Mouse (Mus musculus) limb, embryonic 14.5 days (tissue): ENCODE measurements around the gene Zc2hc1b. TPM values are rescaled to one million over a fixed set of nuclear protein-coding genes. Genes with fewer than 3 reads are reported as not detected.

Source experiments
- ATAC-seq: fragments of 200-750 bp; cut with Nextera tagmentation; 2 replicates; pipeline ENCODE4 v1.8.0; 2017; ENCODE audit warnings: low read depth, moderate number of reproducible peaks, moderate TSS enrichment; ENCODE audit not compliant: low FRiP score
- DNase-seq: peaks from one replicate; pipeline ENCODE4 v3.0.0-alpha.2; 2015; ENCODE audit warnings: low spot score
- H3K27ac ChIP-seq: fragments of 300-500 bp; sonication (generic); replicated peaks from 2 replicates; pipeline ENCODE4 v1.5.1; 2014; ENCODE audit warnings: low read depth, mild to moderate bottlenecking, low read length, moderate library complexity, mixed read lengths
- H3K27me3 ChIP-seq: fragments of 300-500 bp; sonication (generic); 2 replicates; pipeline ENCODE4 v1.6.1; 2014; ENCODE audit warnings: low read length, mixed read lengths; ENCODE audit not compliant: control insufficient read depth, insufficient read depth
- H3K36me3 ChIP-seq: fragments of 300-500 bp; sonication (generic); 2 replicates; pipeline ENCODE4 v1.6.1; 2014; ENCODE audit warnings: mild to moderate bottlenecking, low read length, moderate library complexity, mixed read lengths; ENCODE audit not compliant: control insufficient read depth, insufficient read depth
- H3K4me1 ChIP-seq: fragments of 300-500 bp; sonication (generic); 2 replicates; pipeline ENCODE4 v1.6.1; 2014; ENCODE audit warnings: antibody characterized with exemption, low read length, mixed read lengths; ENCODE audit not compliant: control insufficient read depth, insufficient read depth
- H3K4me2 ChIP-seq: fragments of 300-500 bp; sonication (generic); replicated peaks from 2 replicates; pipeline ENCODE4 v1.6.1; 2014; ENCODE audit warnings: low read depth, mild to moderate bottlenecking, low read length, moderate library complexity; ENCODE audit not compliant: severe bottlenecking
- H3K4me3 ChIP-seq: fragments of 300-500 bp; sonication (generic); replicated peaks from 2 replicates; pipeline ENCODE4 v1.5.1; 2014; ENCODE audit warnings: low read length
- H3K9ac ChIP-seq: fragments of 300-500 bp; sonication (generic); 2 replicates; pipeline ENCODE4 v1.6.1; 2014; ENCODE audit warnings: mild to moderate bottlenecking, low read depth, low read length, moderate library complexity; ENCODE audit not compliant: severe bottlenecking
- H3K9me3 ChIP-seq: fragments of 300-500 bp; sonication (generic); 2 replicates; pipeline ENCODE4 v1.6.1; 2016; ENCODE audit warnings: low read length; ENCODE audit not compliant: control insufficient read depth
- POLR2A ChIP-seq: fragments of 200-500 bp; IDR thresholded peaks from 2 replicates; pipeline ENCODE4 v1.8.0; 2012; ENCODE audit warnings: inconsistent platforms, mild to moderate bottlenecking, moderate library complexity, borderline replicate concordance; ENCODE audit not compliant: insufficient read depth, insufficient read length; ENCODE audit errors: extremely low read depth
- WGBS: fragments of 180-500 bp; shearing (Covaris S2); extraction: QIAGEN DNeasy Blood & Tissue Kit; methylation state at CpG from one replicate; pipeline ENCODE4 v1.1.7; 2014; 5-methylcytosine and 5-hydroxymethylcytosine counted together
- polyA plus RNA-seq, 2 experiments: library from polyadenylated mRNA; depleted of rRNA in 1 of 2; stranded (reverse) in 1 of 2; unstranded in 1 of 2; fragments of >200 nt; fragmentation: Nextera tagmentation in 1 of 2; extraction: Ambion mirVana in 1 of 2; gene quantifications; 2 replicates each; pipeline versions ENCODE4 v1.2.1 to v1.2.3; 2012 to 2014

Zc2hc1b gene
- polyA plus RNA-seq, 2 experiments: not detected

GRCm38 (mm10) chr10:13102360-13102759, 75.5 kb downstream of the Zc2hc1b start:
- 62% methylated on average over 4 of the region's 4 CpGs for WGBS
- no peaks in the 10 kb centered on the region for H3K27me3 ChIP-seq

GRCm38 (mm10) chr10:13100061-13100648, 77.7 kb downstream of the Zc2hc1b start:
- 84% methylated on average over 6 of the region's 6 CpGs for WGBS
- ATAC-seq (no peak), DNase-seq (no peak)
- TF ChIP-seq POLR2A: no peak
- no peaks in the 10 kb centered on the region for H3K9me3 ChIP-seq
- H3K36me3 ChIP-seq: no peaks in the 10 kb centered on the region
- H3K9ac ChIP-seq: no peak overlapping the region
- H3K4me3 ChIP-seq: no peak overlapping the region
- H3K4me1 ChIP-seq: no peaks in the 10 kb centered on the region
- no peak overlapping the region for H3K27ac ChIP-seq
- H3K27me3 ChIP-seq: no peaks in the 10 kb centered on the region
- no peak overlapping the region for H3K4me2 ChIP-seq

More at GRCm38 (mm10) chr10:13102360-13102759, 75.5 kb downstream of the Zc2hc1b start:
- no peak overlapping the region for H3K4me2 ChIP-seq
- no peak for DNase-seq
- H3K4me3 ChIP-seq: no peak overlapping the region
- H3K27ac ChIP-seq: no peak overlapping the region
- TF ChIP-seq POLR2A: no peak
- H3K4me1 ChIP-seq: no peaks in the 10 kb centered on the region
- no peaks in the 10 kb centered on the region for H3K9me3 ChIP-seq
- ATAC-seq: no peak
- H3K36me3 ChIP-seq: no peaks in the 10 kb centered on the region
- H3K9ac ChIP-seq: no peak overlapping the region

Other genes starting within 250 kb of the Zc2hc1b start
- 2.1 TPM in 2 replicates for gene Stx11, start 213.7 kb downstream of the Zc2hc1b start, polyA plus RNA-seq (2012; rRNA removed)
- gene Stx11, start 213.7 kb downstream of the Zc2hc1b start, polyA plus RNA-seq (2014; fragmentation: Nextera tagmentation; extraction: Ambion mirVana): 4.4 TPM in 2 replicates
- 50.0 and 73.4 TPM in 2 replicates for gene Sf3b5, start 172.7 kb downstream of the Zc2hc1b start, polyA plus RNA-seq (2012; rRNA removed)
- 41.6 and 45.6 TPM in 2 replicates for gene Sf3b5, start 172.7 kb downstream of the Zc2hc1b start, polyA plus RNA-seq (2014; fragmentation: Nextera tagmentation; extraction: Ambion mirVana)
- gene Plagl1, start 117.5 kb downstream of the Zc2hc1b start, polyA plus RNA-seq (2012; rRNA removed): 841 and 1,093 TPM in 2 replicates
- 298 and 354 TPM in 2 replicates for gene Plagl1, start 117.5 kb downstream of the Zc2hc1b start, polyA plus RNA-seq (2014; fragmentation: Nextera tagmentation; extraction: Ambion mirVana)
- gene Ltv1, start 15.1 kb upstream of the Zc2hc1b start, polyA plus RNA-seq (2012; rRNA removed): 50.7 and 66.4 TPM in 2 replicates
- 69.0 and 72.8 TPM in 2 replicates for gene Ltv1, start 15.1 kb upstream of the Zc2hc1b start, polyA plus RNA-seq (2014; fragmentation: Nextera tagmentation; extraction: Ambion mirVana)